Mouse (Mus musculus) forebrain, embryonic 12.5 days (tissue): ENCODE data around the gene Rnasel. TPM values are rescaled to one million over a fixed set of nuclear protein-coding genes. Genes with fewer than 3 reads are reported as not detected.

ENCODE experiments used
- ATAC-seq: fragments of 200-750 bp; cut with Nextera tagmentation; 2 replicates; pipeline ENCODE4 v1.8.0; 2017; ENCODE audit warnings: moderate TSS enrichment; ENCODE audit not compliant: low FRiP score
- H3K27ac ChIP-seq: fragments of 300-500 bp; sonication (generic); 2 replicates; pipeline ENCODE4 v1.5.1; 2016; ENCODE audit warnings: mild to moderate bottlenecking
- H3K27me3 ChIP-seq: fragments of 300-500 bp; sonication (generic); 2 replicates; pipeline ENCODE4 v1.6.1; 2016; ENCODE audit warnings: mild to moderate bottlenecking
- H3K36me3 ChIP-seq: fragments of 300-500 bp; sonication (generic); replicated peaks from 2 replicates; pipeline ENCODE4 v1.6.1; 2016; ENCODE audit warnings: mild to moderate bottlenecking
- H3K4me1 ChIP-seq: fragments of 300-500 bp; sonication (generic); 2 replicates; pipeline ENCODE4 v1.6.1; 2016
- H3K4me2 ChIP-seq: fragments of 300-500 bp; sonication (generic); 2 replicates; pipeline ENCODE4 v1.6.1; 2016; ENCODE audit warnings: mild to moderate bottlenecking, moderate library complexity
- H3K4me3 ChIP-seq: fragments of 300-500 bp; sonication (generic); replicated peaks from 2 replicates; pipeline ENCODE4 v1.5.1; 2016; ENCODE audit warnings: mild to moderate bottlenecking
- H3K9ac ChIP-seq: fragments of 300-500 bp; sonication (generic); 2 replicates; pipeline ENCODE4 v1.6.1; 2016; ENCODE audit warnings: mild to moderate bottlenecking
- H3K9me3 ChIP-seq: fragments of 300-500 bp; sonication (generic); 2 replicates; pipeline ENCODE4 v1.6.1; 2016
- WGBS: fragments of 180-500 bp; shearing (Covaris S2); methylation state at CpG from one replicate; pipeline ENCODE4 v1.1.7; 2016; 5-methylcytosine and 5-hydroxymethylcytosine counted together
- polyA plus RNA-seq: library from polyadenylated mRNA; unstranded; fragments of >200 nt; fragmentation: Nextera tagmentation; extraction: Ambion mirVana; gene quantifications from 2 replicates; pipeline ENCODE4 v1.2.1, GENCODE M21; 2016

Rnasel gene
- polyA plus RNA-seq, 1 experiment from 2014 or later = 31.6 TPM

DNA sequence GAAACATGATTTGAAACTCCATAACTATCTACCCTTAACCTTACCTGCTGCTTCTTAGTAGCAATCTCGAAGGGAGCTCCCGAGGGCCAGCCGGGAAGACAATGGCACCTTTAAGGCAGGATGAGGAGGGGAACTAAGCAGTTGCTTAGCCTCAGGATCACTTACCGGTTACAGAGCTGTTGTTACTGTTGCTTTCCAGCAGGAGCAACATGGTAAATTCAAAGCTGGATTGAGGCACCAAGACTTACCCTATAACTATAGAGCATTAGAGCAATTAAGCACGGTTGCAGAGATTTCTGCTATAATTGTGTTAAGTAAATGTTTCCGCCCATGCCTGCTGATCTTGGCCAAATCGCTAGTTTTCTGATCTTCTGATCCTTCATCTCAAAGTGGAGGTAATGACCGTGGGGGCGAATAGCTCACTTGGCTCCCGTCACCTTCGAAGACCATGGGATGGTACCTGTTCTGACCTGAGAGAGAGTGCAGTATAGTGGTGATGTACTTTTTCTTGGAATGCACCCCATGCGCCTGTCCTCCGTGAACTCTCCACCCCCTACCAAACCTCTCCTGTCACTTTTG, 9.7 kb upstream of the Rnasel start:
- H3K36me3 ChIP-seq = peaks cover 16% of the 10 kb centered on the region
- 19% methylated on average over 13 of the region's 13 CpGs for whole genome bisulfite sequencing
- no peaks in the 10 kb centered on the region for H3K9me3 ChIP-seq
- H3K27me3 ChIP-seq = peaks cover 35% of the 10 kb centered on the region
- H3K9ac ChIP-seq = peak overlapping the region; percentile 60; the same call in 1 of the 2 replicates
- no peak overlapping the region for H3K27ac ChIP-seq
- H3K4me1 ChIP-seq = peaks cover 64% of the 10 kb centered on the region
- 0 out of 2 replicates have a peak, but pooled peaks have one; percentile 25 for ATAC-seq
- peak overlapping the region; percentile 74 for H3K4me2 ChIP-seq
- peak overlapping the region; percentile 50 for H3K4me3 ChIP-seq

DNA sequence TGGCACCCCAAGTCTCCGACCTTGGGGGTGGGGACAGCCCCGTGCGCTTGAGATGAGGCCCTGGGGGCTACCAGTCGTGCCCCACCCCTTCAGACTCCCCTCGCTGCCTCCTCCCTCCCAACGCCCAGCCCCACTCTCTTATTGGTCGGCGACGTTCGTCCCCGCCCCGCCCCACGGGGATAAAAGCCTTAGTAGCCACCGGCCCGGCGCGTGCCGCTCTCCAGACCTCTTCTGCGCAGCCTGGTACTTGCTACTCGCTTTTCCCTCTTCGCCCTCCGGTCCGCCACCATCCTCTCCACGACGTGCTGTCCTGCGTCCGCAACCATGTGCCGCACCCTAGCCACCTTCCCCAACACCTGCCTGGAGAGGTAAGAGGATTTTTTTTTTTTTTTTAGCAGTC, 9.1 kb upstream of the Rnasel start, which contains the start of gene Rgs16:
Rgs16 (plus strand) TSS at position 205 of the 400 bp plus-strand sequence.
- Histone ChIP-seq H3K4me2 (peak within 1 kb of the TSS; percentile 74), H3K9me3 (no peaks in the 10 kb centered on the region), H3K27me3 (peaks cover 35% of the 10 kb centered on the region), H3K36me3 (peaks cover 18% of the 10 kb centered on the region), H3K27ac (no peak within 1 kb of the TSS), H3K9ac (peak within 1 kb of the TSS; percentile 60), H3K4me3 (peak within 1 kb of the TSS; percentile 50), H3K4me1 (peaks cover 71% of the 10 kb centered on the region)
- ATAC-seq = peak; percentile 81
- under 1% methylated on average over 21 of the region's 28 CpGs for WGBS

DNA sequence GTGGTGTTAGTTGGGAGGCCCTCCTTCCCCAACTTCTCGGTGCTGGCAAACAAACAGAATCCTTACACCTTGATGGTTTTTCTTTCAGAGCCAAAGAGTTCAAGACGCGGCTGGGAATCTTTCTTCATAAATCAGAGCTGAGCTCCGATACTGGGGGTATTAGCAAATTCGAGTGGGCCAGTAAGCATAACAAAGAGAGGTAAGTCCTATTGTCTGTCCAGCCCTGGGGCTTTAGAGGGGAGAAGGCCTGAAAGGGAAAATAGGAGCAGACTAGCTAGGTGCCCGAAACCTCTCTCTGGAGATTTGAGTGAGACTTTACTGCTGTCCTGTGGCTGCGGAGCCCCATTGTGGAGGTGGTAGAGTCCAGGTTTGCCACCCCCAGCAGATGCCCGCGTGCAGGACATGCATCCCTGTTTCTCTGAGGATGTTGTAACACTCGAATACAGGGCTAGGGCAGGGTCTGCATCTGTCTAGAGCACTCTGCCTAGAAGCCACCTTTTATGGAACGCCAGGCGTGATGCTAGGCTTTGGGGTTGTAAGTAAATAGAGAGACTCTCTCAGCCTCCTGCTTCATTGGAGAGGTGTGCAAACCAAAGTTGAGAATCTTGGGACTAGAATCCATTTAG, 8.3 kb upstream of the Rnasel start:
- Histone ChIP-seq H3K9ac (peak overlapping the region; percentile 60), H3K36me3 (peaks cover 18% of the 10 kb centered on the region), H3K27me3 (peaks cover 35% of the 10 kb centered on the region), H3K27ac (no peak overlapping the region), H3K9me3 (no peaks in the 10 kb centered on the region), H3K4me3 (peak overlapping the region; percentile 50), H3K4me2 (peak overlapping the region; percentile 74), H3K4me1 (peaks cover 71% of the 10 kb centered on the region)
- no peak for ATAC-seq
- WGBS = 18% methylated on average over 12 of the region's 12 CpGs

DNA sequence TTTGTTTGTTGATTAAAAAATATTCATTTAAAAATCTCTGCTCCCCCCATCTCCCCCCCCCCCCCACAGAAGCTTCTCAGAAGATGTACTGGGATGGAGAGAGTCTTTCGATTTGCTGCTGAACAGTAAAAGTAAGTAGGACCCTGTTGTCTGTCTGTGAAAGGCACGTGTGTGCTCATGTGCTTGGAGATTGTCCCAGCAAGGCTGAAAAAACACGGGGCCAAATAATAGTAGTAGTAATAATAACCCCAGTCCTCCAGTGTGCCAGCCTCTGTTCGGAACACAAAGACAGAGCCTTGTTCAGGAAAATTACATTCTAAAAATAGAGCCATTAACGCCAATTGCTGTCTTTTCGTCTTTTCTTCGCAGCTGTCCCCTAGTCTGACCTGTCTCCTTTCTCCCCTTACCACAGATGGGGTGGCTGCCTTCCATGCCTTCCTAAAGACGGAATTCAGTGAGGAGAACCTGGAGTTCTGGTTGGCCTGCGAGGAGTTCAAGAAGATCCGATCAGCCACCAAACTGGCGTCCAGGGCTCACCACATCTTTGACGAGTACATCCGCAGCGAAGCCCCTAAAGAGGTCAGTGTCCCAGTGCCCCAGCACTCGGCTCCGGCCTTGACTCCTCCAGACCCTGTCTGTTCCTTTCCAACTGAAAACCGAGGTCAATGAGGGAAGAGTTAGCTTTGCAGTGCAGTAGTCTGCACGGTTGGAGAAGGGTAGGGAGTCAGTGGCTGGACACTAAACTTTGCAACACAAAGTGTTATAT, 7.5 kb upstream of the Rnasel start:
- peak overlapping the region; percentile 74 for H3K4me2 ChIP-seq
- peak overlapping the region; percentile 50 for H3K4me3 ChIP-seq
- 56% methylated on average over 18 of the region's 18 CpGs for WGBS
- peak overlapping the region; percentile 60; the same call in 1 of the 2 replicates for H3K9ac ChIP-seq
- H3K27ac ChIP-seq = peak overlapping the region; percentile 54; the same call in 1 of the 2 replicates
- H3K9me3 ChIP-seq = no peaks in the 10 kb centered on the region
- H3K36me3 ChIP-seq = peaks cover 18% of the 10 kb centered on the region
- peaks cover 35% of the 10 kb centered on the region for H3K27me3 ChIP-seq
- ATAC-seq = 0 out of 2 replicates have a peak, but pooled peaks have one; percentile 5
- H3K4me1 ChIP-seq = peaks cover 76% of the 10 kb centered on the region

DNA sequence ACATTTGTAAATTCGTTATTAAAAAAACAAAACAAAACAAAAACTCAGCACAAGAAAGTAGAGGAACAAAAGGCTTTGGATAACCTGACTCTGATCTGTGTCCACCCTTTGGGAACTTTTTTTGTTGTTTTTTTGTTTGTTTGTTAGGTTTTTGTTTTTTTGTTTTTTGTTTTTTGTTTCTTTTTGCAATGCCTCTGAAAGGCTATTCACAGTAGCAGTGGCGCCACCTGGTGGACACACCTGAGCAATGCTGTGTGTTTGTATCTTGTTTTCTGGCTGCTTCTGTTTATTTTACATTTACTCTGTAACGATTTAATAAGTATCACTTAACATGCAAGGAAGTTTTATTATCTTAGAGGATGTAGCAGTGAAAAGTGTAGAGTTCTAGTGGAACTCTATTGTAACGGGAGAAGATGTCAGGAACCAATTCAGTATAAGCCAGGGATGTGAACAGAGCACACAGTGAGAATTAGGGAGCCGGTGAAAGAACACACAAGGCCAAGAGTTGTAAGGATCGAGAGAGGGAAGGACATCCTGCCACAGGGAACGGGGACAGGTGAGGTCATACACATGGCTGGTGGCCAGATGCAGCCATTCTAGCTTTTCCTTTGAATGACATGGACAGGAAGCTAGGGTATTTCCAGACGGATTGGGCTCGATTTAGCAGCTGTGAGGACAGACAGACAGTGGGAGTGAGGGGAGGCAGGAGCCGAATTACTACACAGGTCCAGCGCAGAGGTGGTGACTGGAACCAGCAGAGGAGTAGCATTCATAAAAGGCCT, 6.7 kb upstream of the Rnasel start:
- peak overlapping the region; percentile 50 for H3K4me3 ChIP-seq
- H3K4me2 ChIP-seq = peak overlapping the region; percentile 74
- ATAC-seq = no peak
- H3K9me3 ChIP-seq = no peaks in the 10 kb centered on the region
- WGBS = 70% methylated on average over 11 of the region's 11 CpGs
- no peak overlapping the region for H3K27ac ChIP-seq
- H3K27me3 ChIP-seq = peaks cover 34% of the 10 kb centered on the region
- H3K4me1 ChIP-seq = peaks cover 67% of the 10 kb centered on the region
- peaks cover 18% of the 10 kb centered on the region for H3K36me3 ChIP-seq
- H3K9ac ChIP-seq = peak overlapping the region; percentile 36; the same call in 1 of the 2 replicates

DNA sequence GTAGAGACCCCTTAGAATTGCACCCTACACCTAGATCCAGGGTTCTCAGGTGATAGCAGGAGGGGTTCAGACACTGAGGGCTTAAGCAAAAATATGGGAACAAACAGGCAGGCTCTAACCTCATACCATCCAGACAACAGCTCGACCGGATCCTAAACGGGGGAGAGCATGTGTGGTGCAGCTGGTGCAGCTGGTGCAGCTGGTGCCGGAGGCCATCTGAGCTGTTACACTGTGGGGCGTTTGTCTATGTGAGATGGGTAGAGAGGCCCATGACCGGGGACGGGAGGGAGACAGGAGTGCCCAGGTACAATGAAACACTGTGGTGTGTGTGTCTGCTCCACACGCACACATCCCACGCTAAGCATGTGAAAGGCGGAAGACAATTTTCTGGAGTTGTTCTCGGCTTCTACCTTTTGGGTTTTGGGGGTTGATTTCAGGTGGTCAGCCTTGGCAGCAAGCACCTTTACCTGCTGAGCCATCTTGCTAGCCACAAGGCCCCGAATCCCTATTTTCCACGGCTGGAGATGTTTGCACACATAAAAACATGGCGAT, 3.0 kb upstream of the Rnasel start:
- Histone ChIP-seq H3K9ac (no peak overlapping the region), H3K4me1 (peaks cover 68% of the 10 kb centered on the region)
- ATAC-seq = peak; percentile 42

DNA sequence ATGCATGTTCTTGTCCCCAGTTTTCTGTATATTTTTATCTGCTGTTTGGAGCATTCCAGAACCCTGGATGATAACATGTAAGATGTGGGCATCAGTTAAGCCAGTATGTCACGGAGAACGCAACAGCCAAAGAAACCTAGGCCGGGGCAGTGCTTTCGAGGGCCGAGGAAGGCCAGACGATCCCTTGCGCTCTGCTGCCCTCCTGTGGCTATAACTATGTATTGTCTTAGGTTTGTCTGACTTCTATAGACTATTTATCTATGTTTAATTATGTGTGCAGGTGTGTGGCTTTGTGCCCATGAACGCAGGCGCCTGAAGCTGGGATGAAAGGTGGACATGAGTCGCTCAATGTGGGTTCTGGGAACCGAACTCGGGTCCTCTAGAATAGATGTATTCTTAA, 2.5 kb upstream of the Rnasel start:
- no peak overlapping the region for H3K9ac ChIP-seq
- ATAC-seq = 0 out of 2 replicates have a peak, but pooled peaks have one; percentile 5
- peaks cover 64% of the 10 kb centered on the region for H3K4me1 ChIP-seq
- H3K36me3 ChIP-seq = peaks cover 18% of the 10 kb centered on the region
- no peak overlapping the region for H3K27ac ChIP-seq
- H3K4me2 ChIP-seq = no peak overlapping the region
- H3K27me3 ChIP-seq = no peaks in the 10 kb centered on the region
- no peak overlapping the region for H3K4me3 ChIP-seq
- 2% methylated on average over 12 of the region's 12 CpGs for WGBS
- H3K9me3 ChIP-seq = no peaks in the 10 kb centered on the region

More for the DNA sequence above, 3.0 kb upstream of the Rnasel start:
- Histone ChIP-seq H3K4me2 (no peak overlapping the region), H3K27ac (peak overlapping the region; percentile 33; the same call in 1 of the 2 replicates), H3K36me3 (peaks cover 18% of the 10 kb centered on the region), H3K9me3 (no peaks in the 10 kb centered on the region), H3K4me3 (no peak overlapping the region), H3K27me3 (peaks cover 4% of the 10 kb centered on the region; the same call in 1 of the 2 replicates)
- WGBS = 71% methylated on average over 14 of the region's 14 CpGs

DNA sequence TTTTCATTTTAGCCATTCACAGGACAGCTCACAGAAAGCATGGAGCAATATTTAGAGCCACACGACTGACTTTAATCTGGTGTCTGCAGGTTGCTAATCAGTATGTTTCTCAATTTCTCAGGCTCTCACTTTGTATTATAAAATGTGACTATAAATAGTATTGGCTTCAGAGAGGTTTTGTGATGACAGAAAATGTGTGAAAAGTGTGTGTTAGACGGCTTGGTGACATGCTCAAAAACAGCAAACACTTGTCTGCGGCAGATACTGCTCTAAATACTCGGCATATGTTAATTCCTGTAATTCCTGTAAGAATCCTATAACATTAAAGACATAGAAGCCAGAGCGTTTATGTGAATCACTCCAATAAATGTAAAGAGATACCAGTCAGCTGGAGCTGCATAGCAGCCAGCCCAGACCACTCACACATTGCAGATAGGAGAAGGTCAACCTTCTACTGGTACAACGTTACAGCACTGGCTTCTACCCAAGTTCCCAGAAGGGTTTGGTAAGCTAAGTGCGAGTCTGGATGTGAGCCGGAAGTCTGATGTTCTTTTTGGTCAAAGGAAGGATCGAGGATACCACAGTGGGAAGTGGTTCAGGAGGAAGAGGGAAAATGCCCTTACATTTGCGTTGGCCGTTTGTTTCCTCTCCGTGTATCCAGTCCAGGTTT, 1.2 kb upstream of the Rnasel start:
- Histone ChIP-seq H3K4me1 (peaks cover 65% of the 10 kb centered on the region), H3K27ac (no peak overlapping the region)

DNA sequence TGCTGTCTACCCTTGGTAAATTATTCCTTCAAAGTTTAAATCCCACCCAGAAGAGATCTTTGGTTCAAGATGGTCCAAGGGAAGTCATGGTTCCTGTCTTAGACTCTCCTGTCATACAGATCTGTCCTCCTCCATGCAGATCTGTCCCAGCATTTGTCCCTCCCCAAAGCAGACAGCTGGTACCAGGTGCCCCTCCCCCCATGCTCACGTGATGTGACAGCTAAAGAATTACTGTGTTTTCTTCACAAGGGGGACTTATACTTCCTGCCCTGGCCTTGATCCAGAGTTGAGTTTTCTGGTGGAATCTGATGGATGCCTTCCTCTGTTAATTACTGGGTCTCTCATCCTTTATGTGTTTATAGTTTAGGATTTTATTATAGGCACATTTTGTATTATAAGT, 677 bp upstream of the Rnasel start:
- 6% methylated on average over 1 of the region's 1 CpGs for WGBS
- H3K4me3 ChIP-seq = no peak overlapping the region
- H3K9me3 ChIP-seq = no peaks in the 10 kb centered on the region
- H3K36me3 ChIP-seq = peaks cover 11% of the 10 kb centered on the region
- ATAC-seq = peak; percentile 21; the same call in 1 of the 2 replicates
- peak overlapping the region; percentile 54; the same call in 1 of the 2 replicates for H3K4me2 ChIP-seq
- no peaks in the 10 kb centered on the region for H3K27me3 ChIP-seq
- peak overlapping the region; percentile 70; the same call in 1 of the 2 replicates for H3K9ac ChIP-seq
- H3K4me1 ChIP-seq = peaks cover 59% of the 10 kb centered on the region
- no peak overlapping the region for H3K27ac ChIP-seq

More for the DNA sequence above, 1.2 kb upstream of the Rnasel start:
- no peak overlapping the region for H3K4me2 ChIP-seq
- peaks cover 16% of the 10 kb centered on the region for H3K36me3 ChIP-seq
- no peaks in the 10 kb centered on the region for H3K27me3 ChIP-seq
- H3K4me3 ChIP-seq = no peak overlapping the region
- H3K9me3 ChIP-seq = no peaks in the 10 kb centered on the region
- no peak for ATAC-seq
- WGBS = 79% methylated on average over 12 of the region's 12 CpGs
- no peak overlapping the region for H3K9ac ChIP-seq

DNA sequence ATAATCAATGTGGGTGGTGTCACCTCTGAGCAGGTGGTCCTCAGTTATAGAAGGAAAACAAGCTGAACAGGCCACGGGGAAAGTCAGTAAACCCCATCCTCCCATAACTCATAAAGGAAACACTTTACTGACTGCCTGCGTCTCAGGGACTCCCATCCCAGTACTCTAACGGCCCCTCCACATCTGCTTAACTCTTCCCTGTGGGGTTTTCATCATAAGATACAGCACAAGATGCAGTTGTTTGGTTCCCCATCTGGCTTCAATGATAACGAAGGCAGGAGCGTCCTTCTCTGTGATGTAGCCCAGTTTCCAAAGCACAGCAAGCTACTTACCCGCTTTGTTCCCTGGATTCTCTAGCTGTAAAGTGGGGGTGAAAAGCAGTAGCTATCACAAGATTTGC, 828 bp downstream of the Rnasel start:
- Histone ChIP-seq H3K4me2 (peak overlapping the region; percentile 54), H3K9ac (peak overlapping the region; percentile 70), H3K9me3 (no peaks in the 10 kb centered on the region), H3K4me3 (peak overlapping the region; percentile 40), H3K4me1 (peaks cover 44% of the 10 kb centered on the region), H3K36me3 (no peaks in the 10 kb centered on the region), H3K27me3 (no peaks in the 10 kb centered on the region), H3K27ac (0 out of 2 replicates have a peak overlapping the region, but pooled peaks have one; percentile 77)
- ATAC-seq = no peak
- 49% methylated on average over 6 of the region's 6 CpGs for WGBS

DNA sequence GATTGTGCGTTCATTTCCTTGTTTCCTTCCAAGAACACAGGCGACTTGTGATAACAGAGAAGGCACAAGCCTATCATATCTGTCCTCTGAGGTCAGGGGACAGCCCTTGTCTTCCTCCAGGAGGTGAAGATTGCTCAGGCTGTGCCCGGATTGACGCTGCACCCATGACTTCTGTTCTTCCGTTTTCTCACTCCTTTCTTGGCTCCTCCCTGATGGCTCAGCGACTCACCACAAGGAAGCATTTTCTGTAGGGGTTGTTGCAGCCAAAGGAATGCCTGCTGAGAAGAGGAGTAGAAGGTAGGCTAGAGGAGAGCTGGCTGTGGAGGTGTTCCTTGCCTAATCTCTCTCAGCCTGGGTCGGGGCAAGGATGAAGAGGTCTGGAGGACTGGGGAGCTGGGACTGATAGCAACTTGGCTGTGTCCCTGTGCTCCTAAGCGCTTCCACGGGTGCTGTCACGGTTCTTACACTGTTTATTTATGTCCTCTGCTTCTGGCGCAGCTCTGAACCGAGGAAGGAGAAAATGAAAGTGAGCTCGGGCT, 2.6 kb downstream of the Rnasel start:
- no peaks in the 10 kb centered on the region for H3K27me3 ChIP-seq
- H3K4me3 ChIP-seq = no peak overlapping the region
- H3K4me2 ChIP-seq = peak overlapping the region; percentile 13; the same call in 1 of the 2 replicates
- no peak for ATAC-seq
- H3K27ac ChIP-seq = no peak overlapping the region
- H3K9me3 ChIP-seq = no peaks in the 10 kb centered on the region
- no peaks in the 10 kb centered on the region for H3K36me3 ChIP-seq
- 66% methylated on average over 13 of the region's 13 CpGs for whole genome bisulfite sequencing
- H3K4me1 ChIP-seq = peaks cover 36% of the 10 kb centered on the region
- no peak overlapping the region for H3K9ac ChIP-seq
